Mouse (Mus musculus): Measurements from ENCODE around the gene Slc38a9.

Slc38a9 gene

DNA sequence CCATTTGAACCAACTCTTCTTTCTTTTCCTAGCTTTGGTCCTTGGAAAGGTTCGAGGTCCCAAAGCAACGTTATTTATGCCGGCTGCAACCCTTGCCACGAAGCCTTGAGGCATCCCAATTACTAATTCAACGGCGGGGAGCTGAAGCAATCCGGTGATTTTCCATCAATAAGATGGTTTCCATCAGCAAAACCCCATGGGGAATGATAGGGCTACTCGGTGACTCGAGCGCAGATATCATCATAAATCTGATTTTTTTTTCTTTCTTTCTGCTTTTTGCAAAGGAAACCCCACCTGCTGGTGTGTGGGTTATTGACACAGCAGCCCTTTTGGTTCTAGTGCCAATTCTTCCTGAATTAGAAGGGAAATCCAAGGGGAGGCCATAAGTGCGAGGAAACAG, 111.7 kb downstream of the Slc38a9 start:
- DNase-seq: peak; percentile 42

DNA sequence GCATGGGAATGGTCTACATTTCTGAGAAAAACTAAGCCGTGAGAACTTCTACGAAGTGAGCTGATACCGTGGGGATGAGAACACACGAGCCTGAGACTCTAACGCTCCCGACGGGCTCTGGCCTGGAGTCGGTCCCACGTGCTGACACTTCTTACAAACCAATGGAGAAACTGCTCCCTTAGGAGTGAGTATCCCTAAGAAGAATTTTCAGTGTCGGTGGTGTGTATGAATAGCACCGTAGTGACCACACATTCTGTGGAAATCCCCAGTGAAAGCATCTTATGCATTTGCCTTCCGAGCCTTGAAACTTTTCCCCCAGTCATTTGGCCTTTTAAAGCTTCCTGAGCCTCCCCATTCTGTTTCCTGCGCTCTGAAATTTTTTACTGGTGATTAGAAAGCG, 112.3 kb downstream of the Slc38a9 start:
- no peak for DNase-seq

DNA sequence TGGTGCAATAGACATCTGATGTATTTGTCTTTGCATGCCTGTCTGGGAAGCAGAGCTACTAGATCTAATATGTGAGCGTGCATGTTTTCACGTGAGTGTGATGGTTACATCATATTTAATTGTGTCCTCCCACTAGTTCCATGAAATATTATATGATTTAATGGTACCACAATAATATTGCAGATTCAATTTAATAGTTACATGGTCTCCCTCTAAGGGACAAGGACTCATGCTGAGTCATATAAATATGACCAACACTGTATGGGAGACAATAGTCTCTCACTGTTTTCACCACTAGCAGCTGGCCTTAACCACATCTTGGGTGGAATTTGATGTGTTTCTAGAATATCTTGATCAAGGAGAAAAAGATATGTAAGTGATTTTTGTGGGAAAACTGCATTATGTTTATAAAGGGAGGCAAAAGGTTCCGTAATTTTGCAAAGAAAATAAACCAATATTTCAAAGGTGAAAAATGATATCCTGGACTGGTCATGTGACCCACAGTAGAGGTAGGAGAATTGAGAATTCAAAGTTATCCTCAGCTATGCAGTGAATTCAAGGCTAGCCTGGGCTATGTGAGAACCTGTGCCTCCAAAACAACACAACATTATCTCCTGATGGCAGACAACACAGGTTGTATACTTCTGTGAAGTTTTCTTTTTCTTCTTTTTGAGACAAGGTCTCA, 113.6 kb downstream of the Slc38a9 start:
- no peak for DNase-seq

- no peak for DNase-seq
Measured at GRCm38 (mm10) chr13:112775856-112776255, 115.3 kb downstream of the Slc38a9 start.

- DNase-seq: no peak
Measured at GRCm38 (mm10) chr13:112778407-112778806, 117.9 kb downstream of the Slc38a9 start.

GRCm38 (mm10) chr13:112785305-112785704, 124.8 kb downstream of the Slc38a9 start:
- DNase-seq: no peak

GRCm38 (mm10) chr13:112786142-112786541, 125.6 kb downstream of the Slc38a9 start:
- DNase-seq: no peak

- DNase-seq: no peak
Measured at GRCm38 (mm10) chr13:112786942-112787533, 126.5 kb downstream of the Slc38a9 start.

Measured in kidney, adult 11 months (tissue).